Mouse (Mus musculus) brain, embryonic 18.5 days (tissue): Measurements from ENCODE around the gene Axdnd1.
"Not testable (repeated sequence)": the region's sequence is repeated elsewhere in the genome, so short reads cannot be mapped to it uniquely, and the experiment has no call there.

Experiments
- DNase-seq: peaks from one replicate; pipeline ENCODE4 v3.0.0-alpha.2; 2012; ENCODE audit warnings: low read depth, low spot score

The Axdnd1 gene

GRCm38 (mm10) chr1:156437016-156437708 lies 16.2 kb upstream of the Axdnd1 start:
- no peak for DNase-seq

- DNase-seq: no peak
Measured at GRCm38 (mm10) chr1:156433497-156433896, 12.5 kb upstream of the Axdnd1 start.

- DNase-seq: no peak
Measured at GRCm38 (mm10) chr1:156432498-156432897, 11.5 kb upstream of the Axdnd1 start.

GRCm38 (mm10) chr1:156428434-156428833 lies 7.5 kb upstream of the Axdnd1 start:
- no peak for DNase-seq

GRCm38 (mm10) chr1:156425746-156426145 lies 4.8 kb upstream of the Axdnd1 start:
- DNase-seq: no peak

- no peak for DNase-seq
Measured at GRCm38 (mm10) chr1:156424054-156424453, 3.1 kb upstream of the Axdnd1 start.

GRCm38 (mm10) chr1:156423493-156423892 lies 2.5 kb upstream of the Axdnd1 start:
- DNase-seq: no peak

- DNase-seq: no peak
Measured at GRCm38 (mm10) chr1:156422856-156423255, 1.9 kb upstream of the Axdnd1 start.

- no peak for DNase-seq
Measured at GRCm38 (mm10) chr1:156418170-156418569, 2.8 kb downstream of the Axdnd1 start.

GRCm38 (mm10) chr1:156408521-156408920 lies 12.4 kb downstream of the Axdnd1 start:
- no peak for DNase-seq

GRCm38 (mm10) chr1:156408004-156408403 lies 13.0 kb downstream of the Axdnd1 start:
- no peak for DNase-seq

- no peak for DNase-seq
Measured at GRCm38 (mm10) chr1:156403251-156403650, 17.7 kb downstream of the Axdnd1 start.

GRCm38 (mm10) chr1:156402491-156402890 lies 18.5 kb downstream of the Axdnd1 start:
- no peak for DNase-seq

- not testable (repeated sequence) for DNase-seq
Measured at GRCm38 (mm10) chr1:156400159-156400558, 20.8 kb downstream of the Axdnd1 start.

GRCm38 (mm10) chr1:156393148-156393547 lies 27.8 kb downstream of the Axdnd1 start:
- DNase-seq: no peak

- DNase-seq: no peak
Measured at GRCm38 (mm10) chr1:156386880-156387279, 34.1 kb downstream of the Axdnd1 start.

- DNase-seq: no peak
Measured at GRCm38 (mm10) chr1:156386232-156386631, 34.7 kb downstream of the Axdnd1 start.

- no peak for DNase-seq
Measured at GRCm38 (mm10) chr1:156381217-156381616, 39.7 kb downstream of the Axdnd1 start.

GRCm38 (mm10) chr1:156365740-156366139 lies 55.2 kb downstream of the Axdnd1 start, which contains the start of gene Gm2000:
Gene Gm2000 (plus strand): TSS chr1:156366040.
- DNase-seq: no peak

GRCm38 (mm10) chr1:156352466-156352865 lies 68.5 kb downstream of the Axdnd1 start:
- no peak for DNase-seq

- DNase-seq: no peak
Measured at GRCm38 (mm10) chr1:156350441-156350840, 70.5 kb downstream of the Axdnd1 start.

GRCm38 (mm10) chr1:156349031-156349430 lies 71.9 kb downstream of the Axdnd1 start:
- DNase-seq: no peak

GRCm38 (mm10) chr1:156345633-156346032 lies 75.3 kb downstream of the Axdnd1 start:
- DNase-seq: no peak

GRCm38 (mm10) chr1:156344433-156344832 lies 76.5 kb downstream of the Axdnd1 start:
- DNase-seq: no peak
